Mouse (Mus musculus): ENCODE measurements at regions not wholly inside any gene's neighbourhood (a gene's known extent, or its start where the extent isn't known, plus 50 kb on each side); places are given as distances from the start of the nearest gene placed in this dataset. TPM values are rescaled to one million over a fixed set of nuclear protein-coding genes. Genes with fewer than 3 reads are reported as not detected.
"Not testable (repeated sequence)": the region's sequence is repeated elsewhere in the genome, so short reads cannot be mapped to it uniquely, and the experiment has no call there.

GRCm38 (mm10) chr12:114587227-114587626 is 1043.5 kb downstream of the Adam6a start:
- Histone ChIP-seq H3K36me3 (no peaks in the 10 kb centered on the region), H3K9me3 (replicated peaks) (peaks cover 13% of the 10 kb centered on the region; the same call in 1 of the 2 replicates), H3K4me2 (no peak overlapping the region), H3K4me1 (no peaks in the 10 kb centered on the region), H3K27me3 (no peaks in the 10 kb centered on the region), H3K27ac (no peak overlapping the region), H3K4me3 (replicated peaks) (no peak overlapping the region), H3K9ac (no peak overlapping the region)
- no peak for ATAC-seq (replicated peaks; ENCODE audit: low FRiP score)
- 60% methylated on average over 2 of the region's 2 CpGs for WGBS

DNA sequence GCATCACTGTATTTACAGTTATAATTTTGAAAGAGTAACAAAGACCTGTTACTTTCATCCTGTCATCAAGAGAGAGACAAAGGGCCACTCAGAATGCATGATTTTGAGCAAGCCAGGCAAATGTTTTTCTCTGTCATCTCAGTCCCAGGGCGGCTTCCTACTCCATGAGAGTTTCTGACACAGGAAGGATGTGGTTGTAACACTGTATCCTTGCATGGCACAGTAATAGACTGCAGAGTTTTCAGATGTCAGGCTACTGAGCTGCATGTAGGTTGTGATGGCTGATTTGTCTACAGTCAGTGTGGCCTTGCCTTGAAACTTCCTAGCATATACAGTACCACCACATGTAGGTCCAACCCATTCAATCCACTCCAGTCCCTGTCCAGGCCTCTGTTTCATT is 1054.0 kb downstream of the Adam6a start:
- H3K4me1 ChIP-seq, result no peaks in the 10 kb centered on the region
- H3K9ac ChIP-seq, result no peak overlapping the region
- H3K27me3 ChIP-seq, result no peaks in the 10 kb centered on the region
- no peaks in the 10 kb centered on the region for H3K36me3 ChIP-seq
- H3K27ac ChIP-seq, result no peak overlapping the region
- ATAC-seq (replicated peaks; ENCODE audit: low FRiP score), result no peak
- H3K9me3 ChIP-seq (replicated peaks), result 0 out of 2 replicates have a peak, but pooled peaks cover 22% of the 10 kb centered on the region
- no peak overlapping the region for H3K4me2 ChIP-seq
- WGBS, result 68% methylated on average over 1 of the region's 1 CpGs
- H3K4me3 ChIP-seq (replicated peaks), result no peak overlapping the region

DNA sequence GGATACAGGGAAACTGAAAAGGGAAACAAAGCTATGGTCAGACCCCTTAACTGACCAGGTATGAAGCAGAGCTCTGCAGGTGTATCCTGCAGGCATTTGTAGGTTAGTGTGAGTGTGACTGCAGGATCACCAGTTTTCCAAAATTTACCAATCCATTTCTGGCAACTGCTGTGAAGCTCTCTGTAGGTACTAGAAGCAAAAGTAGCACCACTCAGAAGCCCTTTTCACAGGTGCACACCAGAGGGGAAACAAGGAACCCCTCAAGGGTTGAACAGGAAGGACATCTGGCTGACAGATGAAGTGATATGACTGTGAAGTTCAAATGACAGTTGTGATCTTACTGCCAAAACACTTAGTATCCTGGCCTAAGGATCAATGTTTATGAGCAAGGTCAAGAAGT is 1065.5 kb downstream of the Adam6a start:
- Histone ChIP-seq H3K36me3 (no peaks in the 10 kb centered on the region), H3K4me3 (replicated peaks) (no peak overlapping the region), H3K4me2 (no peak overlapping the region), H3K9me3 (replicated peaks) (peaks cover 14% of the 10 kb centered on the region), H3K4me1 (no peaks in the 10 kb centered on the region), H3K9ac (no peak overlapping the region), H3K27me3 (no peaks in the 10 kb centered on the region), H3K27ac (no peak overlapping the region)
- no peak for ATAC-seq (replicated peaks; ENCODE audit: low FRiP score)

- Histone ChIP-seq H3K36me3 (no peaks in the 10 kb centered on the region), H3K4me2 (no peak overlapping the region), H3K27me3 (no peaks in the 10 kb centered on the region), H3K27ac (no peak overlapping the region), H3K4me3 (replicated peaks) (no peak overlapping the region), H3K9me3 (replicated peaks) (peaks cover 17% of the 10 kb centered on the region), H3K9ac (no peak overlapping the region), H3K4me1 (no peaks in the 10 kb centered on the region)
- no peak for ATAC-seq (replicated peaks; ENCODE audit: low FRiP score)
- WGBS, result 73% methylated on average over 2 of the region's 2 CpGs
Measured at GRCm38 (mm10) chr12:114612108-114612507, 1068.4 kb downstream of the Adam6a start.

DNA sequence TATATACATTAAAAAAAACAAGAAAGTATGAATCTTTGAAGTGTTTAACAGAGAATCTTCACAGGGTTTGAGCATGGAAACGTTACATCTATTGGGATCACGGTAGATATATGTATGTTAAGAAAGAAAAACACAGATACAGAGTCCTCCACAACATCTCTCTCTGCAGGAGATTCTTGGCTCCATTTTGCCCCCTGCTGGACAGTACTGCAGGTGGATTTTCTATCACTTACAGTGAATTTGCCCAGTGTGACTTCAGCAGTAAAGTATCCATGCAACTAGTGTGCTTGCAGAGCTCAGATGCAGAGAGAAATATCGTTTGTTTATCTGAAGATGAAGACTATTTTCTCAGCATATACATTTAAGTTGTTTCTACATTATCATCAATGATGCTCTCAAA is 1071.5 kb downstream of the Adam6a start:
- no peak overlapping the region for H3K9ac ChIP-seq
- no peaks in the 10 kb centered on the region for H3K4me1 ChIP-seq
- H3K27ac ChIP-seq, result no peak overlapping the region
- H3K4me3 ChIP-seq (replicated peaks), result no peak overlapping the region
- 66% methylated on average over 3 of the region's 3 CpGs for WGBS
- ATAC-seq (replicated peaks; ENCODE audit: low FRiP score), result no peak
- H3K36me3 ChIP-seq, result no peaks in the 10 kb centered on the region
- H3K27me3 ChIP-seq, result no peaks in the 10 kb centered on the region
- peaks cover 22% of the 10 kb centered on the region for H3K9me3 ChIP-seq (replicated peaks)
- H3K4me2 ChIP-seq, result no peak overlapping the region

DNA sequence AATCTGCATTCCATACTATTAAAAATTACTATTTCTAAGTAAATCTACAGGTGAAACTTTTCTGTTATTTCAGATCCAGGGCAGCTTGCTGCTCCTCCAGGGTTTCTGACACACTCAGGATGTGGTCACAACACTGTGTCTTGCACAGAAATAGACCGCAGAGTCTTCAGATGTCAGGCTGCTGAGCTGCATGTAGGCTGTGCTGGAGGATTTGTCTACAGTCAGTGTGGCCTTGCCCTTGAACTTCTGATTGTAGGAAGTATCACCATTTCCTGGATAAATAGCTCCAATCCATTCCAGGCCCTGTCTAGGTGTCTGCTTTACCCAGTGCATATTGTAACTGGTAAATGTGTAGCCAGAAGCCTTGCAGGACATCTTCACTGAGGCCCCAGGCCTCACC is 1072.0 kb downstream of the Adam6a start:
- Histone ChIP-seq H3K4me2 (no peak overlapping the region), H3K36me3 (no peaks in the 10 kb centered on the region), H3K27me3 (no peaks in the 10 kb centered on the region), H3K4me3 (replicated peaks) (no peak overlapping the region), H3K9ac (no peak overlapping the region), H3K4me1 (no peaks in the 10 kb centered on the region), H3K9me3 (replicated peaks) (peaks cover 17% of the 10 kb centered on the region), H3K27ac (no peak overlapping the region)
- no peak for ATAC-seq (replicated peaks; ENCODE audit: low FRiP score)
- WGBS, result 87% methylated on average over 1 of the region's 1 CpGs

DNA sequence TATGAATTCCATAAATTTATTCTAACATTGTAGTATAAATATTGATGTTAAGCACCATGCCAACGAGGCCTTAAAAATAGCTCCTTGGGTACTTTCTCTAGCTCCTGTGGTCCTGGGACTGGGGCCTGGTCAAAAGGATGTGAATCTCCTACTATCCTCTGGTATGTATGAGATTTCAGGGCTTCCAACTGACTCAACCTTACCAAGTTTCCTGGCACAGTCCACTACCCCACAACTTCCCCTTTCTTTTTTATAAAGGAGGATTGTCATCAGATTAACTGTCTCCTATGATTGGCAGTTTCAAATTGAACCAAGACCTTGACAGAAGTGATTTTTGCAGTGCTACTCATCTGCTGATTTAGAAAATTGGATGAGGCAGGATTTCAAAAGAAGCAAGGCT is 1097.4 kb downstream of the Adam6a start:
- no peak overlapping the region for H3K27ac ChIP-seq

DNA sequence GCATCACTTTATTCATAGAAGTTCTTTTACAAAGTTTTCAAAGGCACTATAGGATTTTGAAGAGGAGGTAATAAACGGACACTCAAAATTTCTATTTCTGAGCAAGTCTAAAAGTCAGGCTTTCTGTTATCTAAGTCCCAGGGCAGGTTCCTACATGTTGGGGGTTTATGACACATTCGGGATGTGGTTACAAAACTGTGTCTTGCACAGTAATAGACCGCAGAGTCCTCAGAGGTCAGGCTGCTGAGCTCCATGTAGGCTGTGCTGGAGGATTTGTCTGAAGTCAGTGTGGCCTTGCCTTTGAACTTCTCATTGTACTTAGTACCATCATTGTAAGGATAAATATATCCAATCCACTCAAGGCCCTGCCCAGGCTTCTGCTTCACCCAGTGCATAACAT is 1102.7 kb downstream of the Adam6a start:
- H3K27me3 ChIP-seq, result no peaks in the 10 kb centered on the region
- no peak overlapping the region for H3K27ac ChIP-seq

More for the DNA sequence above, 1097.4 kb downstream of the Adam6a start:
- 67% methylated on average over 1 of the region's 1 CpGs for WGBS
- Histone ChIP-seq H3K4me2 (no peak overlapping the region), H3K27me3 (no peaks in the 10 kb centered on the region), H3K36me3 (no peaks in the 10 kb centered on the region), H3K4me3 (replicated peaks) (no peak overlapping the region), H3K9ac (no peak overlapping the region), H3K9me3 (replicated peaks) (0 out of 2 replicates have a peak, but pooled peaks cover 5% of the 10 kb centered on the region), H3K4me1 (no peaks in the 10 kb centered on the region)
- no peak for ATAC-seq (replicated peaks; ENCODE audit: low FRiP score)

GRCm38 (mm10) chr12:114650432-114651101 is 1106.9 kb downstream of the Adam6a start:
- not testable (repeated sequence) for H3K36me3 ChIP-seq; H3K9me3 ChIP-seq (replicated peaks); H3K4me3 ChIP-seq (replicated peaks); H3K27ac ChIP-seq; H3K4me2 ChIP-seq; H3K27me3 ChIP-seq; ATAC-seq (replicated peaks; ENCODE audit: low FRiP score); H3K4me1 ChIP-seq; H3K9ac ChIP-seq
- 73% methylated on average over 1 of the region's 1 CpGs for WGBS

More for the DNA sequence above, 1102.7 kb downstream of the Adam6a start:
- Histone ChIP-seq H3K9ac (no peak overlapping the region), H3K9me3 (replicated peaks) (0 out of 2 replicates have a peak, but pooled peaks cover 9% of the 10 kb centered on the region), H3K4me3 (replicated peaks) (no peak overlapping the region), H3K4me2 (no peak overlapping the region), H3K36me3 (no peaks in the 10 kb centered on the region), H3K4me1 (no peaks in the 10 kb centered on the region)
- no peak for ATAC-seq (replicated peaks; ENCODE audit: low FRiP score)
- 84% methylated on average over 3 of the region's 3 CpGs for WGBS

DNA sequence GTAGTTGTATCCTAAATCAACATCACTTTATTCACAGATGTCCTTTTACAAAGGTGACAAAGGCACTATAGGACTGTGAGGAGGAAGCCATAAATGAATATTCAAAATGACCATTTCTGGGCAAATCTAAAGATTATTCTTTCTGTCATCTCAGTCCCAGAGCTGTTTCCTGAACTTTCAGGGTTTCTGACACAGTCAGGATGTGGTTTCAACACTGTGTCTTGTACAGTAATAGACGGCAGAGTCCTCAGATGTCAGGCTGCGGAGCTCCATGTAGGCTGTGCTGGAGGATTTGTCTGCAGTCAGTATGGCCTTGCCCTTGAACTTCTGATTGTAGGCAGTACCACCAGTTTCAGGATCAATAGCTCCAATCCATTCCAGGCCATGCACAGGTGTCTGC is 1113.4 kb downstream of the Adam6a start:
- H3K9ac ChIP-seq; ATAC-seq (replicated peaks; ENCODE audit: low FRiP score); H3K9me3 ChIP-seq (replicated peaks); H3K4me2 ChIP-seq; H3K27ac ChIP-seq; H3K4me3 ChIP-seq (replicated peaks); H3K27me3 ChIP-seq; H3K4me1 ChIP-seq; H3K36me3 ChIP-seq: not testable (repeated sequence)
- WGBS, result 88% methylated on average over 2 of the region's 2 CpGs

Small RNAs in the stretch of these regions (microRNA-seq; reads per million reads assigned to microRNA genes)
- gene Mir7094-1 (not detected), gene Mir7094-2 (not detected)
